Mouse (Mus musculus) heart, postnatal 4 days (tissue): ENCODE measurements at regions not wholly inside any gene's neighbourhood (a gene's known extent, or its start where the extent isn't known, plus 50 kb on each side); places are given as distances from the start of the nearest gene placed in this dataset.

Source experiments
- DNase-seq: peaks from one replicate; pipeline ENCODE4 v3.0.0; 2021

DNA sequence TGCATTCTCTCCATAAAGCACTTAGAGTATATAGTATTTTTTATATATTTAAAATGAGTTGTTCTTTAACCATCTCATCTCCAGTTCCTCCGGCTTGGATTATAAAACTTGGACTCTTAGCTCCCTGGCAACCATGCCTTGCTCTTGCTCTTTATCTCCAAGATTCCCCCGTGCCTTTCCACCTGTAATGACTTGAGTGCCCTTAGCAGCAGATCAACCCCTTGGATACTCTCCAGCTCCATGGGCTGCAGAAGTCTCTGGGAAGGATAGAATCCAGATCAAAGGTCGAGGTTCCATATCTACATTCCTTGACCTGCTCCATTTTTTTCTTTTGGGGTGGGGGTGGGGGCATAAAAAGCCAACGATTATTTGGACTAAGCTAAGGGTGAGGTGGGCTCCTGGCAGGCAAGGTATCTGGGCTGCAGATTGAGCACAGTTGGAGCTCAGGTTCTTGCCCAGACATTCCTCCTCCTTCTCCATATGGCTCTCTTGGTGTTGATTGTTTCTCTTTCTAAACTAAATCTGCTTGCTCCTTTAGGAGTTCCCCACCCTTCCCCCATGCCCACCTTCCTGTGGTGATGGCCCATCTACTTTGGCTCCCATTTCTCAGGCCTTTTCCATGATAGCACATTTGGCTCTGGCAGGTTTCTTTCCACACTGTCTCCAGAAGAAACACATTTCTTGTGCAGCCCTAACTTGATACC, 460.9 kb downstream of the Epha4 start:
- no peak for DNase-seq

DNA sequence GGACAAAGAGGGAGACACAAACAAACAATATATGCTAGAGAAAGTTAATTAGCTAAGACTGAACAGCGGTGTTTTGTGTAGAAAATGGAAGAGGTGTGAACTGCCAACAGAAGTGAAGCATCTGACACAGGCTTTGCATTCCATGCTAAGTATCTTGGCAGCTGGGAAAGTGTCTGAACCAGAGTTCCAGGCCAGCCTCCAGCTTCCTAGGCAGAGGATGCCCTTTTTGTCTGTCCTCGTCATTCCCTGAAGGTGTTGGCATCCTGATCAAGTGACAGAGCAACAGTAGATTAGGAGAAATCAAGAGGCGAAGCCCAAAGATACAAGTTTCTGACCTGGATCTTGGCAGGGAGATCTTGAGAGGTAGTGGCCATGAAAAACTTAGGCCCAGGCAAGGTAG, 452.4 kb downstream of the Epha4 start:
- DNase-seq, result no peak

DNA sequence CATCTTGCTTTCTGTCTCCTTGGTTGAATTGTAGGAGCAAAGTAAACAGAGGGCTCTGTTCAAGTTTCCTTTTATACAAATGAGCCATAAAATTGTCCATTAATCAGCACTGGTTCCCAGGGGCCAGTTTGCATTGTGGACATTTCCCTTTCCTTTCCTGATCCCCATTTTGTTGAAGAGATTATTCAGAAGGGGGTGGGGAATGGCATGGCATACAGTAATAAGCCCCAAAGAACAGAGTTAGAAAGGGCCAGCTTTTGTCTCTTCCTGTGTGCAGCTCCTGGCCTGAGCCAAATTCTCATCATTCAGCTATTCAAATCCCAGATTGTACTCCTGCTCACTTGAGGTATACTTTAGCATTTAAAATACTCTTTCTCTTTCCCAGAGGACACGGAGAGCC, 441.8 kb downstream of the Epha4 start:
- DNase-seq, result no peak

- DNase-seq, result no peak
Measured at GRCm38 (mm10) chr1:77074926-77075885, 439.7 kb downstream of the Epha4 start.

DNA sequence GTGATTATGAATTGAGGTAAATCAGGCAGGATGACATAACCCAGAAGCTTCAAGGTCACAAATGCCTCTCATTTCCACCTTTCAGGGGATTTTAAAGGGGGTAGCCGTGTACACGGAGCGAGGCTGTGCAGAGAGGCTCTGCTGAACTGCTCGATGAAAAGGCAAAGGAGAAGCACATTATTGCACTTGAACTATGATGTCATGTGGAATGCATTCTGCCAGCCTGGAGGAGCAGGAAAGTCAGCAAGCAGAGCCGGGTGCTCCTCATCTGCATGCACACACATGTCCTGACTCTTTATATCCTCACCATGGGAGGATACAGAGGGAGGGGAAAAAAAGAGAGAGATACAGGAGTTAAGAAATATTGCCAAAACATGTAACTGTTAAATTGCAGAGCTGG, 434.1 kb downstream of the Epha4 start:
- no peak for DNase-seq

DNA sequence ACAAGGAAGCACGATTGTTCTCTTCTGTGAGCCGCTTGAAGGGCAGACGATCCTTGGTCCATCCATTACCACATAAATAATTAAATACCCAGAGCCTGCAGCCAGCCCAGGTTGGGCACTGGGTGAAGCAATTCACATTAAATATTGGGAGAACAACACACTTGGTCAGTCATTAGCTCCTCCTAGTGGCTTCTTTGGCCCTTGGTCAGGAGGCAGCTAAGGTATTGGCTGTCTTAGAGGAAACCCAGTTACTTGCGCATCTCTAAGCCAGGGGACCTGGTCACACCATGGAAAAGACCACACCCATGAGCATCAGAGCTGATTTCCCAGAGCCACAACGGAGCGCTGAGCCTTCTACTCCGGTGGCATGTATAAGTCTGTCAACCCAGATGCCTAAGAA, 433.2 kb downstream of the Epha4 start:
- DNase-seq, result peak; percentile 41

GRCm38 (mm10) chr1:77082410-77082809, 432.5 kb downstream of the Epha4 start:
- DNase-seq, result no peak

DNA sequence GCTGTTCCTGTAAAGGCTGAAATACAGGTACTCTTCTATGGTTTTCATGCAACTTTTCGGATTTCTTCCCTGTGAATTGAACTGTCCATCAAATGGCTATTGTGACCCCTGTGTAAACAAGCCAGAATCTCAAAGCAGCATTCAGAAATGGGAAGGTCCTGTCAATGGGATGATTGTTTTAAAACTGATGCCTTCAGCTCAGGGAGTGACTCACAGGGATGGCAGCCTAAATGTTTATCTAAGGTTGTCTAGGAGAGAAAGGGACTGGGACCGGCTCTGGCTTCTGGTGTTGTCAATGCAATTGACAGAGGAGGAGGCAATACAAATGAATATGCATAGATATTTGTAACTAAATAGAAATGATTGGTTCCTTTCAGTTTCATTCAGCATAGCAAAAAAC, 421.3 kb downstream of the Epha4 start:
- DNase-seq, result no peak

DNA sequence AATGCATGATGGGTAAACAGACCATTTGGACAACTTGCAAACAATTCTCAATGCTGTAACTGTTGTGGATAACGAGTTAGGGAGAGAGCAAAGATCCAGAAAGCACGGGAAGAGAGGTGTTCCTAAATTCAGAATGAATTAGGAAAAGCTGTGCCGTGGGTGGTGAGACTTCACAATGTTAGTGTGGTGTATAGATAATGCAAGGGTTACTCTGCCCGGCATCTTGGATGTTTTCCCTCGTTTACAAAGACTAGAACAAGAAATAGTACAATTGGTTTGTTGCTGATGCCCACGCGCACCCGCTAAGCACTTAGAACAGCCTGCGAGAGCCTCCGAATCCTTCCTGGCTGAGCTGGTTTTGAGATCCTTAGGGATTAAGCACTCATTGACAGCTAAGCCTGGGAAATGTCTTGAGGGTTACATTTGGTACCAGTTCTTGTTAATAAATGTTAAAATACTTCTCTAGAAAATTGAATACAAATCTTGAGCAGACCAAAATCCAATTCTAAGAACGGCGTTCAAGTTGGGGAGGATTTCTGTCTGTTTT, 413.1 kb downstream of the Epha4 start:
- no peak for DNase-seq

DNA sequence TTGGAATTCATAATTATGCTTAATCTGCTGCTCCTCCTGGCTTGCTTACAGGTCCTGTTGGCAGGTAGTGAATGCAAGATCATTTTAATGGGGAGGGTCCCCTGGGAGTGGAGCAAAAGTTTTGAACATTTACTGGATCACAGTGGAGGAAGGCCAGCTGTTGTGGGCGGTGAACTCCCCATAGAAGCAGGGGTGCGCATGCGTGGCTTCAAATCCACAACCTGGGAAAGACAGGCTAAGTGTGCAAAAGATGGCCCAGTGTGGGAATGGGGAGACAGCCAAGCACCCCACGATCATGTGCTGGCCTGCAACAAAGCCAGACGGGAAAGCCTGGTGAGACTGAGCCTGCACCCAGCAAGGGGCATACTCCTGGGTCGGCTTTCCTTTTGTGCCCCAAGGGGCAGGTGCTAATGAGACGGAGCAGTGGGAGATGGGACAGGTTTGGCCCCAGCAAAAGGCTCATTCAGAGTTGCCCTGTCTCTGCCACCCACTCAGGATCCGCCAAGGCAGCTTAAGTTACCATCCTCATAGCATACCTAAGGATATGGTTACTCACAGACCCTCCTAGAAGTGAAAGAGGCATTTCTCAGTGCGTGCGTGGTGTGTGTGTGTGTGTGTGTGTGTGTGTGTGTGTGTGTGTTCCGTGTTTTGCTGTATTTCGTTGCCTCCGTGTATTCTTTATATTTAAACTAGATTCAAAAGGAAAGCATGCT, 412.3 kb downstream of the Epha4 start:
- peak; percentile 64 for DNase-seq

- no peak for DNase-seq
Measured at GRCm38 (mm10) chr1:77109861-77110785, 404.8 kb downstream of the Epha4 start.

- DNase-seq, result no peak
Measured at GRCm38 (mm10) chr1:77128411-77128810, 386.5 kb downstream of the Epha4 start.

DNA sequence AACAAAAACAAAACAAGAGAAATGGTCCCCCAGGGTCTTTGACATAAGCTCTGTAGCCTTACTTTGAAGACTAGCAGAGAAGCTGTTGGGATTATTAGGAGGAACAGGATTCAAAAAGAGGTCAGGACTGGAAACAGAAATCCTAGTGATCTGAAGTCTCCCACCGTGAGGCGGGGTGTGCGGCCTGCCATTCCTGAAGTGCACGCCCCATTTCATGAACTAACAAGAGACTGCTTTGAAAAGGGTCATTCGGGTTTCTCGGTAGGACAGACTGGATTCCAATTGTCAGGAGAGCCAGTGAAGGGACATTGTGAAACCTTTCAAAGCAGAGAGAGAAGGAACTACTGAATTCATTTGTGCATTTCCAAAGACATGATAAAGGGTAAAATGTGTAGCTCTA, 377.2 kb downstream of the Epha4 start:
- no peak for DNase-seq

DNA sequence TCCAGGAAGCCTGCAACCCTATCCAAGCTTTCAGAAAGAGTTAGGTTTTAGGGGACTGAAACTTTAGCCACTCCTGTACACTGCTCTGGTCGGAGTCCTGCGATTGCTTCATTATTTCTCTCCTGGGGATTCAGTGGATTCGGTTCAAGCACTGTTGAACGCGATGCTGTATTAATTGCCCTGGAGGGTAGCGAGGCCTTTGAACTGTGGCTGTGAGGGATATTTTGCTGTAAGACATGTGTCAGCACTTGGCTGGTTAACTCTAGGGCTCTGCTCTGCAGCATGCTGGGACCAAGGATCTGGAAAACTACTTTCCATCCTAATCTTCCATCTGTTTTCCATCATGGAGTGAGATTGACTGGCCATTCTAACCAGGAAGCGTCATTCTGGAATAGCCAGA, 374.0 kb downstream of the Epha4 start:
- peak; percentile 7 for DNase-seq

DNA sequence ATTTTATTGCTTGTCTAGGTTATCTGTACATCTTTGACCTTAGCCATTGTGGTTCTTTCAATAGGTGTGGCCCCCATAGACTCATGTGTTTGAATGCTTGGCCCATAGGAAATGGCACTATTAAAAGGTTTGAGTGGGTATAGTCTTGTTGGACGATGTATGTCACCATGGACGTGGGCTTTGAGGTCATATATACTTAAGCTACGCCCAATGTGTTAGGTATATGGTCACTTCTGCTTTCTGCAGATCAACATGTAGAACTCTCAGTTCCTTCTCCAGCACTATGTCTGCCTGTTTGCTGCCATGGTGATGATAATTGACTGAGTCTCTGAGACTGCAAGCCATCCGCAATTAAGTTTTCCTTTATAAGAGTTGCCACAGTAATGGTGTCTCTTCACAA, 366.8 kb downstream of the Epha4 start:
- no peak for DNase-seq

DNA sequence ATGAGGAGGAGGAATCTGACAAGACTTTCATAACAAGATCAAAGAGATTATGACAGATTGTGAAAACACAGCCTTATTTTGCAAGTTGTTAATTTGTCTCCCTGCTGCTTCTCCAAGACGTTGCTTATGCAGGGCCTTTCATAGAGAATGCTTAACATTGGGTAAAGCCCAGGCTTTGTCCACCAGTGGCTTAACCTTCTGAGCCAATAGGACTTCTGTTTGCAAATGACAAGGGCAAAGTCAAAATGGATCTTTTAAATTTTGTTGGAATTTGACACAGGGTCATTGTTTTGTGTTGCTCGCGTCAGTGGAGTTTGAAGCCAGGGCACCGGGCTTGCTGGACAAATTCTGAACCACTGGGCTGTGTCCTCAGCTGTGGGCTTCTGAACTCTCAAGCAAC, 346.6 kb downstream of the Epha4 start:
- no peak for DNase-seq

GRCm38 (mm10) chr1:77172463-77172862, 342.4 kb downstream of the Epha4 start:
- DNase-seq, result no peak

- no peak for DNase-seq
Measured at GRCm38 (mm10) chr1:77174801-77175200, 340.1 kb downstream of the Epha4 start.

DNA sequence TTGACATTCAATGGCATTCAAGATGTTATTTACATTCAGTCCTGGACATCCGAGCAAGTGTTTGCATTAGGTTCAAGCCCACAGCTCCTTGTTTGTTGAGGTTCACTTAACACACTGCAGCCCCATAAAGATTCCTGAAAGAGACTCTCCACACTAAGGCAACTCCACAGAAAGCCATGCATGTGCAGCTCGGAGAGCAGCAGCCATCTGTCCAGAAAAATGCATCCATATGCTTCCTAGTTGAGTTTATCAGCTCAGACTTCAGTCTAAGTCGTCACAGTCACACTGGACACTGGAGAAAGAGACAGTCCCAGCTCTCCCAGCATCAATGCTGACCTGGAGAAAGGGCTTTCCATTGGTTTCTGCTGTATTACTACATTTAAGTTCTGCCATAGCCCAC, 339.7 kb downstream of the Epha4 start:
- no peak for DNase-seq

DNA sequence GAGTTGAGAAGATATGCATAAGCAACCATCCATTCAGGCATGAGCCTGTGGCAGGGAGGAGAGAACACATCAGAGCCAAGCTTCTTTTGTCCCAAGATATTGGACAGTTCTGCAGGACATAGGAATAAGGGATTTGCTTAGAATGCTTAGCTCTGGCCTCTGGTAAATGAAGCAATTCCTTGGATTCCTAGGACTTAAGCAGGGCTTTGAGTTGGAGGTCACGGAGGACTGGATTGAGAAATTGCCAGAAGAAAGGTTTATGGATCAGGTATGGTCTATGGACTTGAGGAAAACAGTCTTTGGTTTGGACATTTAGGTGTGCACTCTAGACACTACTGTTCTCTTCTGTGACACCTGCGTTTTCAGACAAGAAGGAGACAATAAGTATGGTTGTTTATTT, 338.4 kb downstream of the Epha4 start:
- DNase-seq, result no peak

DNA sequence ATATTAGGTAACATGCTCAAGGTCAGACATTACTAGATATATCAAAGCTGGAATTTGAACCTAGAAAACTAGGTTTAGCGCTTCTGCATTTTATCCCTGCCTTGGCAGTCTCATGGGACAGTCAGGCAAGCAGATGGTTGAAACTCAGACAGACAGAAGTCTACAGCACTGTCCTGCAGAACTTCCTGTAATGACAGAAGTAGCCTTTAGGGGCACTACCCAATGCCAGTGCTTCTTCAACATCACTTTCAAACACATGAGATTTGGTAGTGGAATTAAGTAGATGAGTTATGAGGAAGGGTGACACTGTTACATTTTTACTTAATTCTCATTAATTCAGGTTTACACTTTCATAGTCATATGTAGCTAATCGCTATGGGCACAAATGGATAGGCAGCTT, 330.9 kb downstream of the Epha4 start:
- no peak for DNase-seq

DNA sequence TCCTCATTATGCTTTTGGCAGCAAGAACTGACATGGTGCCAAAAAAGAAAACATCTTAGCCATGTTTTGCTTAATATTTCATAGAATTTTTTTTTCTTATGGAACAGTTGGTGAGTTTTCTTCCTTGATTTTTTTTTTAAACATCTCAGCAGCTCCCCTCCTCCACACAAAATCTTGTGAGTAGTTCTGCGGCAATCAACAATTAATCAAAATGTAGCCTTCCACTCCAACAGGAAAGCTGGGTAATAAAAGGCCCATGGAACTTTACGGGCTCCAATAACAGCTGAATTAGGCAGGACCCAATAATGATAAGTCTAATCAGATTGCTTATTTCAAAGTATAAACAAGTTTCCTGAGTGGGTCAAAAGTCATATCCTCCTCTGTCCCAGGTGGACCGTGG, 324.7 kb downstream of the Epha4 start:
- no peak for DNase-seq
